Mouse (Mus musculus) layer of hippocampus, postnatal 36 days (tissue): ENCODE data around the gene Arhgap31. TPM values are rescaled to one million over a fixed set of nuclear protein-coding genes. Genes with fewer than 3 reads are reported as not detected.
A peak's percentile ranks its signal among the peaks of the same experiment; 100 is the strongest.
"Not testable (repeated sequence)": the region's sequence is repeated elsewhere in the genome, so short reads cannot be mapped to it uniquely, and the experiment has no call there.

ENCODE experiments used
- DNase-seq, 2 experiments: peaks; one replicate each; pipeline ENCODE4 v3.0.0; 2022
- total RNA-seq, 2 experiments: library from RNA; stranded (reverse); gene quantifications; 2 replicates each; pipeline ENCODE4 v1.2.3; 2021

The Arhgap31 gene
- total RNA-seq, 2 experiments from 2014 or later, result 16.7 to 20.1 TPM

- no peak for DNase-seq
Measured at GRCm38 (mm10) chr16:38683094-38683493, 30.0 kb downstream of the Arhgap31 start.

GRCm38 (mm10) chr16:38681313-38681712, 31.8 kb downstream of the Arhgap31 start:
- DNase-seq, result no peak

- no peak for DNase-seq
Measured at GRCm38 (mm10) chr16:38679431-38680021, 33.5 kb downstream of the Arhgap31 start.

GRCm38 (mm10) chr16:38678853-38679252, 34.2 kb downstream of the Arhgap31 start:
- DNase-seq, result no peak

- not testable (repeated sequence) for DNase-seq
Measured at GRCm38 (mm10) chr16:38677941-38678340, 35.1 kb downstream of the Arhgap31 start.

- DNase-seq, result no peak
Measured at GRCm38 (mm10) chr16:38677171-38677570, 35.9 kb downstream of the Arhgap31 start.

- no peak for DNase-seq
Measured at GRCm38 (mm10) chr16:38676647-38677046, 36.4 kb downstream of the Arhgap31 start.

GRCm38 (mm10) chr16:38675600-38676335, 37.3 kb downstream of the Arhgap31 start:
- no peak for DNase-seq

- DNase-seq, result no peak
Measured at GRCm38 (mm10) chr16:38674891-38675290, 38.2 kb downstream of the Arhgap31 start.

- DNase-seq, result peak; percentile 83 to 85
Measured at GRCm38 (mm10) chr16:38673511-38673910, 39.6 kb downstream of the Arhgap31 start.

GRCm38 (mm10) chr16:38672947-38673346, 40.1 kb downstream of the Arhgap31 start:
- no peak for DNase-seq

- DNase-seq, result no peak
Measured at GRCm38 (mm10) chr16:38672370-38672769, 40.7 kb downstream of the Arhgap31 start.

GRCm38 (mm10) chr16:38670621-38671390, 42.3 kb downstream of the Arhgap31 start:
- no peak for DNase-seq

- DNase-seq, result peak; percentile 26 to 48
Measured at GRCm38 (mm10) chr16:38668871-38669675, 44.0 kb downstream of the Arhgap31 start.

GRCm38 (mm10) chr16:38666523-38666922, 46.6 kb downstream of the Arhgap31 start:
- DNase-seq, result no peak

GRCm38 (mm10) chr16:38666016-38666415, 47.1 kb downstream of the Arhgap31 start:
- DNase-seq, result no peak

- DNase-seq, result no peak
Measured at GRCm38 (mm10) chr16:38662575-38662974, 50.5 kb downstream of the Arhgap31 start.

GRCm38 (mm10) chr16:38654308-38654707, 58.8 kb downstream of the Arhgap31 start:
- DNase-seq, result no peak

- no peak for DNase-seq
Measured at GRCm38 (mm10) chr16:38653390-38653871, 59.6 kb downstream of the Arhgap31 start.

- DNase-seq, result no peak
Measured at GRCm38 (mm10) chr16:38652653-38653052, 60.4 kb downstream of the Arhgap31 start.

GRCm38 (mm10) chr16:38651721-38652231, 61.3 kb downstream of the Arhgap31 start:
- no peak for DNase-seq

GRCm38 (mm10) chr16:38651306-38651705, 61.8 kb downstream of the Arhgap31 start:
- no peak for DNase-seq
